Mouse (Mus musculus): ENCODE data around the gene Gm13289.
"Not testable (repeated sequence)": the region's sequence is repeated elsewhere in the genome, so short reads cannot be mapped to it uniquely, and the experiment has no call there.

DNA sequence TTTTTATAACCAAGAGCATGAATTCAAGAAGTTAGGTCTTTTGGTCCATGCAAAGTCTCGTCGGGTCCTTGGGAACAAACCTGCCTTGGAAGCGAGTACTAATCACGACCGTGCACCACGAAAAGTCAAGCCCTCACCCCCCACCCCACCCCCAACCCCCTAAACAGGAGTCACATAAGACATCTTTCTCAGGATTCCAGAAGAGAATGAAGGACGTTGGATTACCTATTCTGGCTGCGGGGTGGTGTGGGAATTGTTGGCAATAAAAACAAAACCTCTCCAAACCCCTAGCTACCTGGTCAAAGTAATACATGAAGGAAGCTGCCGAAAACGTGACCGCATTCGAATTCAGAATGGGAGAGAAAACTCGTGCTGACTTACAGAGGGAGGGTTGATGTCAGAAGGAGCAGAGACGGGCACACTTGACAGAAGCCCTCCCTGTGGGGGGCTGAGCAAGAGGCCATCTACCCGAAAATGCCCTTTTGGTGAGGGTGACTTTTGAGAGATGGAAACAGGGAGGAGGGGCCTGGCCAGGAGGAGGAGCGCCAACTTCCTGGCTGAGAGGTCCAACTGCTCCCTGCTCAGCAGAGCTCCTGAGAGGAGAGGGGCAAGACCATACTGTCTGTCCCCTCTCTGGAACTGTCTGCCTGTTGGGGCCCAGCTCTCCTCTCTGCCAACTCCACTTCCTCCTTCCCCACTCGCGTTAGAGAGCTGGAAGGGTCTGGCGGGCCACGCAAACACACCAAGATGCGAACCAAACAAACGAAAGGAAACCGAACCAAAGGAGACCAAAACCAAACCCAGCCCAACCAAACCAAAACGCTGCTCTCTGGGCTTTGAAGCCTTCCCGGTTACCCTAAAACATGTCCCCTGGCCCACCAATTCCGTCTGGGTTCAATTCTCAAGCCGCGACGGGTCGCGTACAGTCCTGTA lies 19.9 kb upstream of the Gm13289 start:
- TF ChIP-seq CTCF (IDR thresholded peaks at IDR 0.05; ENCODE audit: borderline replicate concordance, insufficient read depth, low read depth, low read length); POLR2A (IDR thresholded peaks at IDR 0.05; ENCODE audit: borderline replicate concordance, insufficient read depth, low read length): not testable (repeated sequence)
